Mouse (Mus musculus) skeletal muscle tissue, adult 2 months (tissue): ENCODE measurements around the gene Anapc5.

Experiments
- DNase-seq: peaks from one replicate; pipeline ENCODE4 v3.0.0-alpha.2; 2012; ENCODE audit warnings: low read depth, low spot score

Gene Anapc5

DNA sequence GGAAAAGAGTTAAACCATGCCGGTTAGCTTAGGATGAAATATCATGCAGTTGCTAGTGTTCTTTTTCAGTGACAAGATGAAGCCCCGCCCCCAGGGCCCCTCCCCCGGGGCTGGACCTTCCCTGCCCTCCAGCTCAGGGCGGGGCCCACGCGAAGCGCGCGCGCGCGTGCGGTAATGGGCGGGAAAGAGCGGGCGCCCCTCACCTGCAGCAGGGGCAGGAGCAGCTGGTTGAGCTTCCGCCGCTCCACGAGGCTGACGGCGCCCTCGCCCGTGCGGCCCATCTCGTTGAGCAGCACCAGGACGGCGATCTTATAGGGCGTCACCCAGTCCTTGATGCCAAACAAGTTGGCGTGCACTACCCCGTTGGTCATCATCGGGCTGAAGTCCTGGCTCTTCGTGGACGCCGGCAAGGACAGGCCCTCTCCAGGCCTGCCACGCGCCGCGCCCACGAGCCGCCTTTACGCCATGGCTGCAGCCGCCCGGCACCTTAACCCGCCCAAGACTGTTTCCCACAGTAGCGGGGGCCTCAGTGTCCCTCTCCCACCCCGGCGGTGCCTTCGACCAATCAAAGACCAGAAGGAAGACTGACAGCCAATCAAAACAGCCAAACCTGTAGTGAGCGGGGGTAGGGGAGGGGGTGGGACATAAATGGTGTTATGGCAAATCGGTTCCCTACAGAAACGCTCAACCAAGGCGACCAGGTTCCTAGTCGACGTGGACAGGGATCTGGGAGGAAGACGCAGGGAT lies at the start of gene Anapc5:
TSS of gene Anapc5 (minus strand) at position 563 of the 747 bp plus-strand sequence.
- peak; percentile 97 for DNase-seq

DNA sequence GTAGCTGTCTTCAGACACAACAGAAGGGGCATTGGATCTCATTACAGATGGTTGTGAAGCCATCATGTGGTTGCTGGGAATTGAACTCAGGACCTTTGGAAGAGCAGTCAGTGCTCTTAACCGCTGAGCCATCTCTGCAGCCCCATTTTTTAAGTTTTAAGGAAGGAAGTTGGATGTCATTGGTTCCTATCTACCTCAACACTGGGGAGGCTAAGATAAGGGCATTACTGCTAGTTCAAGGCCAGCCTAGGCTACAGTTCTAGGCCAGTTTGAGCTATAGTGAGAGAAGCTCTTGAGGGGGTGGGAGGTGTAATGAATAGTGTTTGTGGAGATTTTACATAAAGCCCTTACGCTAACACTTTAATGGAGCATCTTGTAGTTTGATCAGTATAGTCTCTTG lies 41.9 kb upstream of the Anapc5 start:
- DNase-seq: no peak

DNA sequence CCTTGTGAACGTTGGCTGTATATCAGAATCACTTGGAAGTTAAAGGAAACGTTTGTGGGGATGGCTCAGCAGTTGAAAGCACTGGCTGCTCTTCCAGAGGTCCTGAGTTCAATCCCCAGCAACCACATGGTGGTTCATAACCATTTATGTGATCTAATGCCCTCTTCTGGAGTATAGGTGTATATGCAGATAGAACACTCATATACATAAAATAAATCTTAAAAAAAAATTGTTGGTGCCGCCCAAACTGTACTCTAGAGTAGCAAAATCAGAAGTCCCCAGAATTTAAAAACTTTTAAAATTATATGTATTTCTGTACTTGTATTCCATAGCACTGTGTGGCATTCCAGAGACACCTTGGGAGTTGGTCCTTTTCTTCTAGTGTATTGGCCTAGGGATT lies 34.7 kb upstream of the Anapc5 start:
- DNase-seq: no peak

DNA sequence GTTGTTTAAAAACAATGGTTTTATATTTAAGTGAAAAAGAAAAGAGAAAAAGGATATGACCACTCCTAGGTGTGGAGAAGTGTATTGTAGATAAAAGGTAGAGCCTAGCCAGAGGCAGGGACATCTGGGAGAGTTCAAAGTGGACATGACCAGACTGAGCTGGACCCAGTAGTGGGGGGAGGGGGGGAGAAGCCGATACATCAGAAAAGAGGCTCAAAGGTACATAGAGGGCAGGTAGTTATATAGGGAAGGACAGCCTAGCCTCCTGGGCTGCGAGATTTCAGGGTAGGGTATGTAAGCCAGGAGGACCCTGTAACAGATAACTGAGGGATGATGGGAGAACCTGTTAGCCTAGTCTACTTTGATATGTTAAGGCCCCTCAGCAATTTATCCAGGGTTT lies 31.5 kb upstream of the Anapc5 start:
- no peak for DNase-seq

DNA sequence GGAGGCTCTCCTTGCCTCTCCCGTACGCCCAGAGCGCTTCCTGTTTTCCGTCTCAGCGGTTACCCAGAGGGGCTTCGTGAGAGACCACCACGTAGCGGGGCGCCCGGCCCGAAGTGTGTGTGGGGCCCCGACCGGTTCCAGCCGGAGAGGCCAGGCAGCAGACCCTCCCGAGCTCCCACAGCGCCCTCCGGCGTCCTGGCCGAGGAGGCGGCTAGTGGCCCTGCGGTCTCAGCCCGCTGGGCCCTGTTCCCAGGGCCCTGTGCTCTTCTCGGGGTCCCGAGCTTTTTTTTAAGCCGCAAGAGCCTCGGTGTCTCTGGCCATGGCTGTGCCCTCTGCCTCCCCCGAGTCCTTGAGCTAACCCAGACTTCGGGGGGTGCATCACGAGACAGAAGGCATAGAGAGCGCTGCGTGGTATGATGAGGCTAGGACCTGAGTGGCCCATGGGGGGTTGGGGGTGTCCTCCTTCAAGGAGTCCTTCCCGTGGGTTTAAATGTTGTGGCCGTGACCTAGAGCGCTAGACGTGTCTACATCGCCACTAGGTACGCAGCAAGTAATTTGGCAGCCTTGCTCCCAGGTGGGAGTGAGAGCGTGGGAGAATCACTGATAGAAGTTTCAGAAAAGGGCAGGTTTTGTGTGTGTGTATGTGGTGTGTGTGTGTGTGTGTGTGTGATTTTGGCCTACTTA lies 29.3 kb upstream of the Anapc5 start:
- DNase-seq: no peak

DNA sequence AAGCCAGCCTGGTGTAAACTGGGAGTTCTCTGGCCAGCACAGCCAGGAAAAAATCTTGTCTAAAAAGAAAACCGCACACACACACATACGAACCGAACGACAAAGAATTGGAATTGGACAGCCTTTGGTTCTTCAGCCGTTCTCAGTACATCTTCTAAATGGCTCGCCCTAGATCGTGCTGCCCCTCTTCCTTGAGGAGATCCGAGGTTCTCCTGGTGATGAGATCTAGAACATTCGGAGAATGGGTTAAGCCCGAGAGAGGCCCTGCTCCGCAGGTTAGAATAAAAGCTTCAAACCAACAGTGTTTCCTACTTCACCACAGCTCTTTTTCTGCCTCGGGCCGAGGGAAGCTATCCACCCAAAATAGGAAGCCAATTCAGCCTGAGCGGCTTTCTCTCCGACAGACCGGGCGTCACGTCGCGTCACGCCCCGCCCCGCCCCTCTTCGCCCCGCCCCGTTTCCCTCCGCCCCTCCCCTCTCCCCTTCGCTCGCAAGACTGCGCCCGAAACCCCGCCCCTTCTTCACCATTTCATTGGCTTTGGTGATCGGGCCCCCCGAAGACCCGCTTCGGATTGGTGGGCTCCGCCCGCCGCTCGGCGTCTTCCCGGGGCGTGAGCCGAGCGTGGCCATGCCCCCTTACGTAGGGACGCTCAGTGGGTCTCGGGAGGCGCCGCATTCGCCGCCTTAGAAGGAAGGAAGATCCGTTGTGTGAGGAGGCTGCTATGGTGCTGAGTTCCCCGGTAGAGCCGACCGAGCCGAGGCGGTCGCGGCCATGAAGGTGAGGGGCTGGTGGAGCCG lies 28.6 kb upstream of the Anapc5 start, which contains the start of gene Rnf34:
TSS of gene Rnf34 (plus strand) at position 528 of the 798 bp plus-strand sequence.
- DNase-seq: peak; percentile 98

DNA sequence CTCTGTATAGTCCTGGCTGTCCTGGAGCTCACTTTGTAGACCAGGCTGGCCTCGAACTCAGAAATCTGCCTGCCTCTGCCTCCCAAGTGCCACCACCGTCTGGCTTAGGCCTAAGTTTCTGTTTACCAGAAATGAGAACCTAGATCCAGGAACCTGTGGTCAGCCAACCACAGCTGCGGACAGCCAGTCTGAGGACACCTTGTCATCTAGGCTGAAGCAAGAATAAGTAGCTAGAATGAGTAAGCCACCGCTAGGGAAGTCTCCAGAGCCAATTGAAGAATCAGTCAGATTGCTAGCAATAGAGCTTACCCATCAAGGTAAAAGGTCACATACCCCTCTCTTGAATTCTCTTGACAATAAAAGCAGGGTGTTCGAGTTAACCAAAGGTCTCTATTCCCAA lies 22.7 kb upstream of the Anapc5 start:
- DNase-seq: no peak

DNA sequence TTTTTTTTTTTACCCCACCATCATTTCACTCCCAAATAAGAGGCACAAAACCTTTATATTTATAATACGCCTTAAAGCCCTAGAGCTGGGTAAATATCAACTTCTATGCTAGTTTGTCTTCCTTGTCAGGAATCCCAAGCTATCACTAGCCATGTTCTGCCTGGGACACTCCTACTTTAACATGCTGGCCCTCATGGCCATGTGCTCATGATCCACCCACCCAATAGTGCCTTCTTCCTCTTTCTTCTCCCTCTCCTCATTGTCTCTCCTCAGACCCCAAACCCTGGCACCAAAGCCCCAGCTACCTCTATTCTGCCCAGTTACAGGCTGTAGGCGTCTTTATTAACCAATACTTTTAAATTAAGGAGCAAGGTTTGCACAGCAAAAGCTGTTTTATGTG lies 20.0 kb upstream of the Anapc5 start:
- DNase-seq: no peak

DNA sequence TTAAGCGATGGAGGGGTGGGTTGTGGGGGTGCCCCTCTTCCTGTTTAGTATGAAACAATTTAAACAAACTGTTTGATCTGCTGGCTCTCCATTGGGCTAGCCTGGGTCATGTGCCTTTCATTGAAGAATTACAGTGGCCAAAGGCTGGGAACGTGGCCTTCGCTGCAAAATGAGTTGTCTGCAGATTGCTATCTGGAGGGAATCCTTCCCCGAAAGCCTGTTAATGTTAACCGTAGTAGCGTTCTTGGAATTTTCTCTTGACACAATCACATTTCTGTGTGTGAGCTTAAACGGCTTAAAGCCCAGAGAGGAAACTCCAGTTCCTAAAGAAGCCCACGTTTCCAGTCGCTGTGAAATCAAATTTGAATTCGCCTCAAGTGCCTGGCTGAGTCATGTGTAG lies 11.9 kb upstream of the Anapc5 start:
- no peak for DNase-seq

DNA sequence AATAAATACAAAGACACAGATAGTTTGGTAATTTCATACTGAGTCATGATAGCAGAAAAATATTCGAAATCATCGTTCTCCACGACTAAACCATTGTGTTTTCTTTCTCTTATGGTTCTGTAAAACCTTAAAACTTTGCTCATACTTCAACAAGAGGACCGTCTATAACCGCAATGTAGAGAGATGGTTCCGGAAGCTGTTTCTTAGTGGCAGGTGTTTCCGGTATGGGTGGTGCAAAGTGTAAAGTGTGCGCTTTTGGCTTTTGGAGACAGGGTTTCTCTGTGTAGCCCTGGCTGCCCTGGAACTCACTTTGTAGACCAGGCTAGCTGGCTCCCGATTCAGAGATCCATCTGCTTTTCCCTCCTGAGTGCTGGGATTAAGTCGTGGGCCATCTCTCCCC lies 11.4 kb upstream of the Anapc5 start:
- DNase-seq: no peak

DNA sequence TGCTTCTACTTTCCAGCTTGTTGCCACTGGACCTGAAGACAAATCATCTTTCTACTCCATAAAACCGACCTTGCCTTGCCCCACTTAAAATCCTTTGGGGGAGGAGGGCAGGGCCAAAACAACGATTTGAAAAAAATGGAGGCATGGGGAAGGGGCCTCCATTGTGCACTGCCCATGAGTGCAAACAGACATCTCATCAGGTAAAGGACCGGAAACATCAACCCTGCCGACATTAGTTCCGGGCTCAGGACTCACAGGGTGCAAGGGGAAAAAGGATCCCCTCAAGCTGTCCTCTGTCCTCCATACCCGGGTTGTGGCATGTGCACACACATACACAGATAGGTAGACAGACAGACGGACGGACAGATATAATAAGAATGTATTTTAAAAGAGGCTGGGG lies 4.0 kb upstream of the Anapc5 start:
- no peak for DNase-seq

DNA sequence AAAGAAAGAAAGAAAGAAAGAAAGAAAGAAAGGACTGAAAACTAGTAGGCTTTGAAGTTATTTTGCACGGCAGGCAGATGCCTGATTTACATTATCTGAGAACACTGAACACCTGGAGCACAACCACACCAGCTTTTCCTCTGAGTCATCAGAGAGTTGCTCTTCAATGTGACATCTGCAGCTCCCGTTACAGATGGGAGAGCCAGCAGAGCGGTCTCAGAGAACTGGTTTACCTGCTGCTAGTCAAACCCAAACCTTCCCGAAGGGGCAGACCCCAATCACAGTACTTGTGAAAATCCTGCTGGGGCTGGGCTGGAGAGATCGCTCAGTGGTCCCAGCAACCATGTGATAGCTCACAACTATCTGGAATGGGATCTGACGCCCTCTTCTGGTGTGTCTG lies 3.3 kb upstream of the Anapc5 start:
- no peak for DNase-seq

DNA sequence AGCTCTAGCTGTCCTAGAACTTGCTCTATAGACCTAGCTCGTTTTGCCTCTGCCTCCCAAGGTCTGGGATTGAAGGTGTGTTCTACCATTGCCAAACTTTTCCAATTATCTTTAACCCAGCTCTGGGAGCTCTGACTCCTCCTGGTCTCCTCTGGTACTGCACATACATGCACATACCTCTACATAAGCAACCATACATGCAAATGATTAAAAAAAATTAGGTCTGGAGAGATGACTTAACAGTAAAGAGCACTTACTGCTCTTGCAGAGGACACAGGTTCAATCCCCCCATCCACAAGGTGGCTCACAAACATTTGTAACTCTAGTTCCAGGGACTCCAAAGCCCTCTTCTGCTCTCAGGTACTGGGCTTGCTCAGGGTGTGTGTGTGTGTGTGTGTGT lies 2.8 kb upstream of the Anapc5 start:
- DNase-seq: no peak

DNA sequence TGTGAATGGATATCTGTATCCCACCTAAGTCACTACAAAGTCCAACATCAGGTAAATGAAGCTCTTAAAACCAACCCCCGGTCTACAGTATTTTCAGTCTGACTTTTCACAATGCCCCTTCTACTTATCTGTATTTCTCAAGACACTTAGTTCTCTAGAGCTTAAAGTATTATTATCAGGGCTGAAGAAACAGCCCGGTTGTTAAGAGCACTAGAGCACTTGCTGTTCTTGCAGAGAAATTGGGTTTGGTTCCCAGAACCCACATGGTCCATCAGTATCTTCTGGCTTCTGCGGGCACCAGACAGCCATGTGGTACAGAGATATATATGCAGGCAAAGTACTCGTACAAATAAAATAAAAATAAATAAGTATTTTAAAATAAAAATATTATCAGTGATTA lies 1.3 kb upstream of the Anapc5 start:
- DNase-seq: no peak

DNA sequence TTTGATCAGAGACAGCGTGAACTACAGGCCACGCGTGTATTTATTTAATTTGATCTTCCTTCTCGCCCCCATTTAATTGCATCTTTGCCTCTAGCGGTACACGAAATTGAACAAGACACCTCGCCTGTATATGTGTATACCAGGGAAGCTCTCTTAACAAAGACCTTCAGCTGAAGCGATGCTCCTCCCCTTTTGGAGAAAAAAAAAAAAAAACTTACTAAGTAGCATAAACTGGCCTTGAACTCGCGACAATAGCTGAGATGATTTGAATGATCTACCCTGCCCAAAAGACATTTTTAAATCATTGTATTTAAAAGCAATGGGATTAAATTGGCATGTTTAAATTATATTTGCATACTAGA lies 366 bp upstream of the Anapc5 start:
- DNase-seq: no peak

DNA sequence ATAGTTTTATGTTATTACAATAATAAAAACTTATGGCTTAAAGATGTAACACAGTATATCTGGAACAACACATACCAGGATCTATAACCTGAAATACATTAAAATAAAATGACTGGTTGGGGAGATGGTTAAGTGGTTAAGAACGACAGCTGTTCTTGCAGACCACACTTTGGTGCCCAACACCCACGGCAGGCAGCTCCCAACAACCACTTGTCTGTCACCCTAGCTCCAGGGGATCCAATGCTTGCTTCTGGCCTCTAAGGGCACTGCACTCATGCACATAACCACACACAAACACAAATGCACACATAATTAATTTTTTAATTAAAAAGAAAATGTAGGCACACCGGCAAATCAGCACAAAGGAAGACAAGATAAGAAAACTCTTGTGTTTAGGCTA lies 8.4 kb downstream of the Anapc5 start:
- no peak for DNase-seq

DNA sequence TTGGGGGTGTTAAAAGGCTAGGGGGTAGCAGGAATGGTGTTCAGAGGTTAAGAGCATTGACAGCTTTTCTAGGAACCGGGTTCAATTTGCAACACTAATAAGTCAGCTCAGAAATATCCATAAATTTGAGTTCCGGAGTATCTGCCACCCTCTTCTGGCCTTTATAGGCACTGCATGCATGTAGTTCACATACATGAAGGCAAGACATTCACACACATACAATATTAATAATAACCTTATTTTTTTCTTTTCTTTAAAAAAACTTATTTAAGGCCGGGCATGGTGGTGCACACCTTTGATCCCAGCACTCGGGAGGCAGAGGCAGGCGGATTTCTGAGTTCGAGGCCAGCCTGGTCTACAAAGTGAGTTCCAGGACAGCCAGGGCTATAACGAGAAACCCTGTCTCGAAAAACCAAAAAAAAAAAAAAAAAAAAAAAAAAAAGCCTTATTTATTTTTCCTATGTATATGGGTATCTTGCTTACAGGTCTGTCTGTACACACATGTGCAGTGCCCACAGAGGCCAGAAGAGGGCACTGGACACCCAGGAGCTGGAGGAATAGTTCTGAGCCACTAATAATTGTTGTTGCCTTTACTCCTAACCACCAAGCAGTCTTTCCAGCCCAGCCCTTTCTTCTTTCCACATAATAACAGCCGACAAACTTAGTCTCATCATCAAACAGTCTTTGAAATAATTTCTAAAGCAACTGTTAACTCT lies 9.6 kb downstream of the Anapc5 start:
- peak; percentile 67 for DNase-seq

DNA sequence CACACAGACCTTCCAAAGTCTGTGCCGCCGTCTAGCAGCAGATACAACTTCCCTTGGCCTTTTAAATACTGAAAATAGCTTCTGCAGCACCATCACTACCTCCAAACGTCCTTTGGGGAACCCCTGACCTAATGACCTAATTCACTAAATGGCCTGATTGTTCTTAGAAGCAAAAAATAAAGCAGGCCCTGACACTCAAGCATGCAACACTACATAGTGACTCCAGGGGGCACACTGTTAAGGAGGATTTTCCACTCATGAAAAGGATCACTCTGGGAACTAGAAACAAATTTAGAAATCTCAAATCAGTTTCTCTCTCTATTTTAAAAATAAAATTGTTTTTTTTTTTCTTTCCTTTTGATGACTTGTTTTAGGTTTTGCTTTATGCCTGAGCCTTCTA lies 15.6 kb downstream of the Anapc5 start:
- DNase-seq: no peak

DNA sequence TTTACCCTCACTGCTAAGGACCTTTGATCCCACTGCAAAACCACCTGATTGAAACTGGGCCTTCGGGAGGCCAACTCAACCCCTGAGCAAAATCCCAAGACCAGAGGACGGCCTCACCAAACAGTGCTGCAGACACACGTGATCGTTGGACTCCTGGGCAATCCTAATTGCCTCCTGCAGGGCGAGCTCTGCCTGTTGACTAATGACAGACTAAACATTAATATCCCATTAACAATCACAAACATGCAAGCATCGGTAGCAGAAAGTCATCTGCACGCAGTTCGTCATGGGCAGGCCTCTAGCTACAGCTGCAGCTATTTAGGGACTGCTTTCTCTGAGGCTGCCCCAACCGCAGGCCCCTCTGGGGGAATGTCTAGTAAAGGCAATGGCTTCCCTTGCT lies 18.4 kb downstream of the Anapc5 start:
- no peak for DNase-seq

DNA sequence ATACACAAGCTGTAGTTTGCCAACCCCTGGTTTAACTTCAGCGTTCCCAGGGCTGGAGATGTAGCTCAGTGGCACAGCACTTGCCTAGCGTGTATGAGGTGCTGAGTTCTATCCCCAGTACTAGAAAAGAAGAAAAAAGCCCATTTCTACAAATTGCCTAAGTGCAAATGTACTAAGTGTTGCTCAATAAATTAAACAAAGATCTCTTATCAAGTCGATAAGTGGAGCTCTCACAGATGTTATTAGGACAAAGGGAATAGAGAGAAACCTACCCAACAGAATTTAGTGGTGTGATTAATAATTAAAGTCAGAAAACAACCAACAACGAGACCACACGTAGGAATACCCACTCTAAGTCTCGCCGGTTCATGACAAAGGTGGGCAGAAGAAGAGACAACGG lies 19.5 kb downstream of the Anapc5 start:
- DNase-seq: no peak

DNA sequence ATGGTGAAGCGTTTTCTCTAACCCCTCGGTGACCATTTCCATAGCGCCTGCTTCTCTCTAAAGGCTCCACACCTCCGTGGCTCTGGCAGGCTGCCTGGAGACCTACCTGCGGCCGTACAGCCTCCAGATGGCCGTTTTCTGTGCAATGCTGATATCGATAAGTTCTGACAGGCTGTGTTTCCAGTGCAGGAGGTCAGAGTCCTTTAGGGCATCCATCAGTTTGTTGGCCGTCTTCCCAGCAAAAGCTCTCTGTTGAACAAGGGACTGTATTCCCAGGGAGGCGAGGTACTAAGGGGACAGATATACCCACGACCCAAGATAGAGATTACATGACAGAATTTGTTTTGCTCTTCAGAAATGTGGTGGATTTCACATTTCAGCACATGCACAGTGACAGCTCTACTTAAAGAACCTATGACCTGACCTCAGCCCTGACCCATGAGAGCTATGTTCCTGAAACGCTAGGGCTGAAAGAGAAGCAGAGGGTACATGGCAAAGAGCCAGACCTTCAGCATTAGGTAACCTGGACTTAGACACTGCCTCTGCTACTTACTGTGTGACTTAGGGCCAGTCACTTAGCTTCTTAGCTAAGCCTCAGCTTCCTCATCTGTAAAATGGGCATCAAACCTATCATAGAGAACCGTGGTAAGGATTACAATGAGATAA lies 20.7 kb downstream of the Anapc5 start:
- DNase-seq: no peak
